Mouse (Mus musculus): Measurements from ENCODE around the gene Gja10.

Gene Gja10

GRCm38 (mm10) chr4:32602660-32603059, at the start of gene Gja10:
Gene Gja10, minus strand, starts transcription at chr4:32602760.
- DNase-seq (ENCODE audit: low spot score in 2 of 2): no peak

GRCm38 (mm10) chr4:32651669-32652068, 49.1 kb upstream of the Gja10 start:
- no peak for DNase-seq (ENCODE audit: low spot score in 2 of 2)

- no peak for DNase-seq (ENCODE audit: low spot score in 2 of 2)
These were observed 19.1 kb upstream of the Gja10 start for GRCm38 (mm10) chr4:32621637-32622036.

GRCm38 (mm10) chr4:32615034-32615881, 12.7 kb upstream of the Gja10 start, which contains the start of gene Casp8ap2:
Gene Casp8ap2, plus strand, starts transcription at chr4:32615451.
- peak; percentile 98 to 99 for DNase-seq (ENCODE audit: low spot score in 2 of 2)

GRCm38 (mm10) chr4:32601135-32601534, 1.4 kb downstream of the Gja10 start:
- DNase-seq (ENCODE audit: low spot score in 2 of 2): peak in 1 of 2 experiments; percentile 26

GRCm38 (mm10) chr4:32588237-32588636, 14.3 kb downstream of the Gja10 start:
- no peak for DNase-seq (ENCODE audit: low spot score in 2 of 2)

- DNase-seq (ENCODE audit: low spot score in 2 of 2): no peak
These were observed 15.0 kb downstream of the Gja10 start for GRCm38 (mm10) chr4:32587543-32587942.

- DNase-seq (ENCODE audit: low spot score in 2 of 2): peak in 1 of 2 experiments; percentile 31
These were observed 16.0 kb downstream of the Gja10 start for GRCm38 (mm10) chr4:32586596-32586995.

- DNase-seq (ENCODE audit: low spot score in 2 of 2): no peak
These were observed 18.4 kb downstream of the Gja10 start for GRCm38 (mm10) chr4:32584181-32584580.

GRCm38 (mm10) chr4:32579850-32580249, 22.7 kb downstream of the Gja10 start:
- no peak for DNase-seq (ENCODE audit: low spot score in 2 of 2)

GRCm38 (mm10) chr4:32575165-32575564, 27.4 kb downstream of the Gja10 start:
- DNase-seq (ENCODE audit: low spot score in 2 of 2): no peak

- no peak for DNase-seq (ENCODE audit: low spot score in 2 of 2)
These were observed 28.0 kb downstream of the Gja10 start for GRCm38 (mm10) chr4:32574604-32575003.

- no peak for DNase-seq (ENCODE audit: low spot score in 2 of 2)
These were observed 29.0 kb downstream of the Gja10 start for GRCm38 (mm10) chr4:32573586-32573985.

- DNase-seq (ENCODE audit: low spot score in 2 of 2): no peak
These were observed 30.4 kb downstream of the Gja10 start for GRCm38 (mm10) chr4:32572118-32572517.

GRCm38 (mm10) chr4:32571441-32571840, 31.1 kb downstream of the Gja10 start:
- DNase-seq (ENCODE audit: low spot score in 2 of 2): no peak

GRCm38 (mm10) chr4:32570939-32571317, 31.6 kb downstream of the Gja10 start:
- DNase-seq (ENCODE audit: low spot score in 2 of 2): no peak

- DNase-seq (ENCODE audit: low spot score in 2 of 2): no peak
These were observed 32.3 kb downstream of the Gja10 start for GRCm38 (mm10) chr4:32569995-32570938.

- DNase-seq (ENCODE audit: low spot score in 2 of 2): no peak
These were observed 33.5 kb downstream of the Gja10 start for GRCm38 (mm10) chr4:32569054-32569453.

- DNase-seq (ENCODE audit: low spot score in 2 of 2): no peak
These were observed 37.6 kb downstream of the Gja10 start for GRCm38 (mm10) chr4:32564918-32565317.

GRCm38 (mm10) chr4:32564416-32564815, 38.1 kb downstream of the Gja10 start:
- no peak for DNase-seq (ENCODE audit: low spot score in 2 of 2)

GRCm38 (mm10) chr4:32562319-32563115, 40.0 kb downstream of the Gja10 start:
- DNase-seq (ENCODE audit: low spot score in 2 of 2): no peak

Data from urinary bladder, adult 18-20 months (tissue).